Mouse (Mus musculus) adrenal gland, postnatal 36 days (tissue): ENCODE data around the gene Lamc1. TPM values are rescaled to one million over a fixed set of nuclear protein-coding genes. Genes with fewer than 3 reads are reported as not detected.
"Not testable (repeated sequence)": the region's sequence is repeated elsewhere in the genome, so short reads cannot be mapped to it uniquely, and the experiment has no call there.

Experiments
- DNase-seq, 2 experiments: peaks; one replicate each; pipeline ENCODE4 v3.0.0; 2021; ENCODE audit warnings: mixed read lengths in 1 of 2
- long read RNA-seq, 2 experiments: library from polyadenylated mRNA; stranded (forward); transcript quantifications; one replicate each; pipeline ENCODE4 v2.0.0; 2021; ENCODE audit warnings: borderline sequencing depth in 2 of 2
- total RNA-seq, 2 experiments: library from RNA; stranded (reverse); gene quantifications; 2 replicates each; pipeline ENCODE4 v1.2.3; 2021

The Lamc1 gene
- 100 to 1,000 TPM in 1 of 2 experiments, 10 to 100 TPM in 1; 84.0 to 141 TPM for total RNA-seq
- long read RNA-seq, experiment 1, full-length matches to known transcripts: 1 of 13 reads
- long read RNA-seq, experiment 1, partial matches to known transcripts: 10 of 13 reads
- long read RNA-seq, experiment 1, other reads (novel, unspliced or antisense): 2 of 13 reads
- long read RNA-seq, experiment 2, full-length matches to known transcripts: 2 of 5 reads
- long read RNA-seq, experiment 2, partial matches to known transcripts: 1 of 5 reads
- long read RNA-seq, experiment 2, other reads (novel, unspliced or antisense): 2 of 5 reads

DNA sequence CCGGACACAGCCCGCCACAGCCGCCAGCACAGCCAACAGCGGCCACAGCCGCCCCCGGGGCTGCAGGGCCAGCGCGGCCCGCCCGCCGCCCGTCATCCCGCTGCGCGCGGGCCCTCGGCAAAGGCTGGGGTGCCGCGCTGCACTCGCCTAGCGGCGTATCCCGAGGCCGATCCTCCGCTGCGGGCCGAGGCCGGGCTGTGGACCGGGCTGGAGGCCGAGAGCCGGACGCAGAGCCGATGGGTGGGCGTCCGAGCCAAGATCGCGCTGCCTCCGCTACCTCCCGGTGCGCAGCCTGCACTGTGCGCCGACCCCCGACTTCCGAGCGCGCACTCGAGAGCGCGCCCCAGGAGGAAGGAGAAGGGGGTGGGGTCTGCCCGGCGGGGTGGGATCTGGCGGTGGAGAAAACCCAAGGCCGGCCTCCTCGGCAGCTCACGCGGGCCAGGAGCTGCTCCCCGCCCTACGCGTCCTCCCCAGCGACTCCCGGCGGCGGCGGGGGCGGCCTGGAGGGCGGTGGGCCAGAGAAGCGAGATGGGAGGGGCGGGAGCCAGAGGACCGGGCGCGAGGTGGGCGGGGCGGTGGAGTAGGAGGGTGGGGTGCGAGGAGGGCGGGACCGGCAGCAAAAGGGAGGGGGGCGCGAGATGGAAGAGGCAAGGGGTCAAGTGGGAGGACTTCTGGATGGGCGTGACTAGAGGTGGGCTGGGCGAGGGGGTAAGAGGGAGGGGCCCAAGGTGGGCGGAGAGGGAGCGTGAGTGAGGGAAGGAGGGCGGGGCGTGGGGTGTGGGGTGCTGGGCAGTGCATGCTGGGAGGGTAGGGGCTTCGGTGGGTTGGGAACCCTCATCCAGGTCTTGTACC lies at the start of gene Lamc1:
Gene Lamc1, minus strand, starts transcription at position 343 of the 852 bp plus-strand sequence.
- DNase-seq: peak; percentile 94 to 96

GRCm38 (mm10) chr1:153380746-153381282 lies 48.2 kb upstream of the Lamc1 start:
- no peak for DNase-seq

GRCm38 (mm10) chr1:153379832-153380231 lies 47.2 kb upstream of the Lamc1 start:
- DNase-seq: no peak

DNA sequence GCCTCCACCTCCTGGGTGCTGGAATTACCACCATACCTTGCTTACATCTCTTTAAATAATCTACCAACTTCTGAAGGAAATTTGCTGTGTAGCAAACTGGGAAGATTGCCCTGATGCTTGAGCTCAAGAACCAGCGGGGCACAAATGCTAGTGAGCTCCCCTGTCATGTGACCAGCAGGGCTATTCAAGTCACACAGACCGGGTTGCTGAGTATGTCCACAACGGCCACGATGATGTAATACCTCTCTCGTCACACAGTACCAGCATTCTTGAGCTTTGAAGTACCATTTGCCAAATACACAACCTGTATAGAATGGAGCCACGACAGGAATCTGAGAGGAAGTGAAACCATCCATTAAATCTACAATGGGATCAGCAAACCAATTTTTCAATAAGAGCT lies 46.0 kb upstream of the Lamc1 start:
- no peak for DNase-seq

GRCm38 (mm10) chr1:153376446-153376845 lies 43.9 kb upstream of the Lamc1 start:
- no peak for DNase-seq

DNA sequence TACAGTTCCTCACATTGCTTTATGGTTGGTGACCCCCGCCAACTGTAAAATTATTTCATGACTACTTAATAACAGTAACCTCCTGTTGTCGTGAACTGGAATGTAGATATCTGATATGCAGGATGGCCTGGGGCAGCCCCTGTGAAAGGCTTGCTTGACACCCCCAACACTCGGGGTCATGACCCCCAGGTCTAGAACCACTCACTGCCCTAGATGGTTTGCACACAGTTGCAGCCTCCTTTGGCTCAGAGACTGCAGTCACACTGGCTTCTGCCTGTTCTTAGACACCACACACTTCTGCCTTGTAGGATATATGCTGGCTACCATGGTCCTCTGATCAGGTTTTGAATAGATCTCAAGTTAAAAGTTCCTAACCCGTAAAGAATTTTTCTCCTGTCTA lies 41.5 kb upstream of the Lamc1 start:
- no peak for DNase-seq

GRCm38 (mm10) chr1:153371846-153372245 lies 39.3 kb upstream of the Lamc1 start:
- no peak for DNase-seq

DNA sequence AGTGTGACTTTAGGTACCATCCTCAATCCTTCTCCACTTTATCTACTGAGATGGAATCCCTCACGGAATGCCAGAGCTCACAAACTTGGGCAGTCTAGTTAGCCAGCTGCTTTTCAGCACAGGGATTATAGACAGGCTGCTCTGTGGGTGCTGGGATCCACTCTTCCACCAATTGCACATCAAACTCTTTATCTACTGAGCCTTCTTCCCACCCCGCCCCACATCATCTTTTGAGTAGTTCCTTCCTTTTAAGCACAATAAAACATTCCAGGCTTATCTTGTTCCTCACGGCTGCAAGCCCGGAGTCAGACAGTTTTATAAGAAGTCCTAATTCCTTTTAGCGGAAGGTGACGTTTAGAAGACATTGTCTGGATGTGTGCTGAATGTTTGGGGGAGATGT lies 36.4 kb upstream of the Lamc1 start:
- DNase-seq: no peak

DNA sequence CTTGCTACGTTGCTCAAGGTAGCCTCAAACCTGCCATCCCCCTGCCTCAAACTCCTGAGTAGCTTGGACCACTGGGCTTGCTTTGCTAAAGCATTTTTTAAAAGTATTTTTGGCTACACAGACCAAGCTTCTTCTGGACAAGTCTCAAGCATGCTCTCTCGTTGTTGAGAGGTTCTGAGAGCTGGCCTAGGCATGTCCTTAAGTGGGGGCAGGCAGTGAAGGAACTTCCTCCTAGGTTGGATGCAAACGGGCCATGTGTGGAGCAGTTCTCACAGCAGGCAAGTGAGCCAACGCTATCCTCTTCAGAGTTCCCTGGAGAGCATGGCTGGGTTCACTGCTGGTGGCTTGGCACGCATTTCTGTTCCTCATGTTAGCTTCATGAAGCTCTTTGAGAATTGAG lies 34.5 kb upstream of the Lamc1 start:
- DNase-seq: no peak

GRCm38 (mm10) chr1:153361926-153362325 lies 29.3 kb upstream of the Lamc1 start:
- no peak for DNase-seq

GRCm38 (mm10) chr1:153360556-153360955 lies 28.0 kb upstream of the Lamc1 start:
- DNase-seq: no peak

GRCm38 (mm10) chr1:153357218-153357617 lies 24.6 kb upstream of the Lamc1 start:
- no peak for DNase-seq

DNA sequence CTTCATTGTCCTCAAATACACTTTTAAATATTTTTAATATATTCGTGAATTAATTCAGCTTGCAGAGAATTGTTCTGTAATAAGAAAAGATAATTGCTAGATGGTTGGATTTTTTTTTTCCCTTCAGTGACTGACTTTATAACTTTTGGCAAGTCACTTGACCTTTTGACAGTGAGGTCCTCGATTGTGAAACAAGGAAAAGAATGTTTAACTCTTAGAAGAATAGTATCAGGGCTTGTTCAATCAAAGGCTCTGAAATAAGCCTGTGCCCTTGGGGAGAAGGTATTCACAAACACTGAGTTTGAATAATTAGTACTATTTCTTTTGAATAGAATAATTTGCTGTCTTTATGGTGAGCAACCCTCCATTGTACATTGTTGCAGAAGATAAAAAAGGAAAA lies 21.9 kb upstream of the Lamc1 start:
- DNase-seq: no peak

DNA sequence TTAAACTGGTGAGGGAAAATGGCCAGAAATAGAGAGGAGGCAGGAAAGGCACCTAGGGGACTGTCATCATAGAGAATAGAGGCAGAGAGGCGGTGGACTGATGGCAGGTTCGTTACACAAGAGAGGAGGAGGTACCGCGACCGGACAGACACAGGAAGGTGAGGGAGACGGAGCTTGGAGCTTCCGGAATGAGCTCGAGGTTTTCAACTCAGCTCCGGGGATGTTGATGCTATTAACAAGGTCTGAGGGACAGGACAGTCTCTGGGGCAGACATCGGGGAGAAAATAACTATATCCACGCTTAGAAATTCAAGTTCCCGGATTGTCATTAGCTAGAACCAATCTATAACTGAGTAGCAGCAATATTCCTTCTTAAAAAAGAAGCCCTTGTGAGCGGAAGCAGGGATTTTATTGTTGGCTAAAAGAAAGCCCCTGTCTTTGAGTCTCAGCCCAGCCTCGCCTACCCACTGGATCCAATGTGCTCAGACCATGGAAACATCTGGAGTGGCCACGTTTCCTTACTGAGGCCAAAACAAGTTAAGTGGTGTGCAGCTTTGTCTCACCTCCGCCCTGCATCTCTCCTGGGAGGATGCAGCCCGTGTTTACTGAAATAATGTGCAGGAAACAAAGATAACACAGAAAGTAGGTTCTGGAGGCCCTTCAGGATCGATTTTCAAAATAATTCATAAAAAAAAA lies 21.3 kb upstream of the Lamc1 start:
- peak in 1 of 2 experiments; percentile 20 for DNase-seq

GRCm38 (mm10) chr1:153351034-153351433 lies 18.4 kb upstream of the Lamc1 start:
- DNase-seq: peak; percentile 17 to 22

- DNase-seq: no peak
These were observed 15.1 kb upstream of the Lamc1 start for GRCm38 (mm10) chr1:153347726-153348125.

DNA sequence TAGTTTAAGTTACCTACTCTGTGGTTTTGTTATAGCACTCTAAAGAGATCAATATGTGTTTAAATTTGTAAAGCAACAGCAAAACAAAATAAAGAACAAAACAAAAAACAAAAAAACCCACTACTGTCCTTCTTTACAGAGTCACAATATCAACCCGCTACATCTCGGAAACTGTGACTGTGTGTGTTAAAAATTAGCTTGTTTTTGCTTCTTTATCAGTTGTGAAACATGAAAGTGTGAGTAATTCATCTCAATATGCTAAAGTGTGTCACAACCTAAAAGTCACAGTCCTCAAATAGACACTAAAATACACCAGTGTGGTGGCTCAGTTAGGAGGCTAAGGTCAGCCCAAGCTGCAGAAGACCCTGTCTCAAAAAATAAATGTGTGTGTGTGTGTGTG lies 14.5 kb upstream of the Lamc1 start:
- no peak for DNase-seq

DNA sequence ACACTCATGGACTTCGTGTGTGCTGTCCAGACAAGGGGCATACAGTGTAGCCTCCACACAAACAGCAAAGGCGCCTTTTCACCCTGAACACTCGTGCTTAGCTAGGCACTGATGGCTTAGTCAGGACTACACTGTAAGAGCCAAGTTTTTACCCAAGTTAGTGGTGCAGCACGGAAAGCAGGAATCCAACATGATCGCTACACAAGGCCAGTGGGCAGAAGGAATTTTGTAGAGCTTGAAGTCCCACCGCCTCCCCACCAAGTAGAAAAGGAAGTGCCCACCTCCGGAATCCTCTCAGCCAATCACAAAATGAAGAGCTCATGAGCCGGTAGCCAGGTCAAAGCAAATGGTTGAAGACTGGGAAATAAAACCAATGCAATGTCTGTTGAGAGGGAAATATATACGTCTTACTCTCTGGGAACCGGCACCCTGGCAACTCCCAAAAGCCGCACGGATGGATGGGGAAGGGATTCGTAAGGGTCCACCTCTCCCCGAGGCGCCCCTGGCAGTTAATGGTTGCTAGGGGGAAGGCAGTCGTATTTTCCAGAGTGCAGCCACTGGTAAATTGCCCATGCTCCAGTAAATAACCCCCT lies 13.2 kb upstream of the Lamc1 start:
- DNase-seq: no peak

DNA sequence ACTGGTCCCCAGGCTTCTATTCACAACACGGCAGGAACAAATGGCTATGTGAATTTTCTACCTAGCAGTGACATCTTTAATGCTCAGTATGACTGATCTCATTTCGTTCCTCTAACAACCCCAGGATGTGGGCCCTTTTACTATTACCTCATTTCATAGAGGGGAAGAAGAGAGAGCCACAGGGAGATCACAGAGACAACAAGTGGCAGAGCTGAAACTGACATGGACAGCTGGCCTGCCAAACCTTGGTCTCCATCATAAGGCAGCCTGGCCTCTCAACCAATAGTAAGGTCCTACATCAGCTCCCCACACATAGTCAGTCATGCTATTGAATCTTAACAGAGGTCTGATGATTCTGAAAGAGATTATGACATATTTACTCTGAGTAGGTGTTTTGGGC lies 12.4 kb upstream of the Lamc1 start:
- no peak for DNase-seq

- DNase-seq: not testable (repeated sequence)
These were observed 2.9 kb upstream of the Lamc1 start for GRCm38 (mm10) chr1:153335451-153335850.

DNA sequence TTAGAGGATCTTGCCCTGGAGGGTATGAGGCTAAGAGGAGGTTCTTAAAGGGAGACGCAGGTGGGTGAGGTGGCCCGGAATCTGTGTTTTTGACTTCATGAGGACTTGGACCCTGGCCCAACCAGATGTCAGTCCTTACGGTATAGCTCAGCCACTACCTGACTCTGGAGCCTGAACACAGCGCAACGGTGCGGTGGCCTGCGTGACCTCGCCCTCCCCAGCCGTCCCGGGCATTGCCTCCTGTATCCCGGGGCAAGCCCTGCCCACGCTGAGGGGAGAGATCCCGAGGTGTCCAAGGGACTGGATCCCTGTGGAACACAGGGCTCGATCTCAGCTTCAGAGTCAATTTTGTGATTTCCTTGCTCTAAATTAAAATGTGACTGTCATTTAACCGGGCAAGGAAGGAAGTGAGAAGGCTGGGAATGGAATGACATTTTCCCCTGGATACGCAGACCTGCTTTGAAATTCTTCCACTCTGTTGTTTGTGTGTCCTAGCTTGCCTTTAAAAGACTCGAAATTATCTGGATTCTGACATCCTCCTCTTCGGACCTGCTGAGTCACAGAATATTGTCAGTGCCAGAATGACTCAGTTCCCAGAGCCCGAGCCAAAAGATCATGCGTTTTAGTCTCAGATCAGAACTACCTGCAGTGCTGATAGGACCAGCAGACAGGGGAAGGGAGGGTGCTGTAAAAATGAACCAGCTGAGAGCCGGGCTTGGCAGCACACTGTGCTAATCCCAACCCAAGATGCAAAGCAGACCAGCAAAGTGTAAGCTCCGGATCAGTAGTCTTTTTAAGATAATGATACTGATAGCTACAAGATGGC lies 923 bp upstream of the Lamc1 start:
- DNase-seq: peak; percentile 75 to 76
